Mouse (Mus musculus): ENCODE data around the gene Cldn3. TPM values are rescaled to one million over a fixed set of nuclear protein-coding genes. Genes with fewer than 3 reads are reported as not detected.

Gene Cldn3
- polyA plus RNA-seq, 1 experiment = 0.67 TPM

GRCm38 (mm10) chr5:134998359-134998758 lies 12.3 kb downstream of the Cldn3 start:
- Histone ChIP-seq H3K27me3 (ENCODE audit: control insufficient read depth, insufficient read depth, low read length) (no peaks in the 10 kb centered on the region), H3K27ac (ENCODE audit: insufficient read depth, low read length) (no peak overlapping the region), H3K4me3 (replicated peaks; ENCODE audit: insufficient read depth, low read depth, low read length) (no peak overlapping the region), H3K4me1 (ENCODE audit: control insufficient read depth, insufficient read depth, low read length) (no peaks in the 10 kb centered on the region; the same call in 1 of the 2 replicates)
- 62% methylated on average over 6 of the region's 6 CpGs for WGBS
- DNase-seq = no peak
- TF ChIP-seq CTCF (IDR thresholded peaks at IDR 0.05; ENCODE audit: borderline replicate concordance, insufficient read depth, low read depth, low read length) (no peak), POLR2A (IDR thresholded peaks at IDR 0.05; ENCODE audit: borderline replicate concordance, insufficient read depth, low read length) (no peak)

DNA sequence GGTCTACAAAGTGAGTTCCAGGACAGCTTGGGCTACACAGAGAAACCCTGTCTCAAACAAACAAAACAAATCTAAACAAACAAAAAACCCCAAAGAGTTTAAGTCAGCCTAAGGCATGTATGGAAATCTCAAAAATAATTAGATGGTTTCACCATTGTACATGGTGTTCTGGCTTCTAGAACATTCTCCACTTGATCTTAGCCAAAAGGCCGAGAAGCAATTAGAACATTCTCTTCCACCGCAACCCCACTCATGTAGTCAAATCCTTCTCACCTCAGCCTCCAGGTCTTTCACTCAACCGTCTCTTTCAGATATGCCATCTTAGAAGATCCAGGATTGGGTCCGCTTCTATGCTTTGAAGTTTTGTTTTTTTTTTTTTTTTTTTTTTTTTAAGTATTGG lies 13.8 kb downstream of the Cldn3 start:
- no peak overlapping the region for H3K27ac ChIP-seq (ENCODE audit: insufficient read depth, low read length)
- H3K4me3 ChIP-seq (replicated peaks; ENCODE audit: insufficient read depth, low read depth, low read length) = no peak overlapping the region
- no peaks in the 10 kb centered on the region; the same call in 1 of the 2 replicates for H3K4me1 ChIP-seq (ENCODE audit: control insufficient read depth, insufficient read depth, low read length)
- 98% methylated on average over 4 of the region's 4 CpGs for WGBS
- TF ChIP-seq POLR2A (IDR thresholded peaks at IDR 0.05; ENCODE audit: borderline replicate concordance, insufficient read depth, low read length) = no peak
- DNase-seq = no peak
- no peaks in the 10 kb centered on the region for H3K27me3 ChIP-seq (ENCODE audit: control insufficient read depth, insufficient read depth, low read length)

DNA sequence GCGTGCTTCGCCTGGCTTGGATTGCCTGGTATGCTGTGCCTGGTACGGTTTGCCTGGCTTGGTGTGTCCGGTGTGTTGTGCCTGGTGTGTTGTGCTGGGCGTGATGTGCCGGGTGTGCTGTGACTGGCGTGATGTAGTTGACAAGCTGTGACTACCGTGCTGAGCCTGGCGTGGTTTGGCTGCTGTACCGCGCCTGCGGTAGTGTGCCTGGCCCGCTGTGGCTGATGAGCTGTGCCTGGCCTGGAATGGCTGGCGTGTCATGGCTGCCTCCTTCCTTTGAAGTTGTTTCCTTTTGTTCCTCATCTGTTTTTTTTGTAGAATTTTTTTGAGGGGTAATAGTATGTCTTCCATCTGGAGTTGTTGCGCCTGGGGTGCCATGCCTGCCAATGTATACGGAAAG lies 14.7 kb downstream of the Cldn3 start:
- Histone ChIP-seq H3K4me3 (replicated peaks; ENCODE audit: insufficient read depth, low read depth, low read length) (no peak overlapping the region), H3K27me3 (ENCODE audit: control insufficient read depth, insufficient read depth, low read length) (no peaks in the 10 kb centered on the region), H3K4me1 (ENCODE audit: control insufficient read depth, insufficient read depth, low read length) (no peaks in the 10 kb centered on the region; the same call in 1 of the 2 replicates), H3K27ac (ENCODE audit: insufficient read depth, low read length) (no peak overlapping the region)
- no peak for TF ChIP-seq POLR2A (IDR thresholded peaks at IDR 0.05; ENCODE audit: borderline replicate concordance, insufficient read depth, low read length)
- TF ChIP-seq CTCF (IDR thresholded peaks at IDR 0.05; ENCODE audit: borderline replicate concordance, insufficient read depth, low read depth, low read length) = no peak
- WGBS = 53% methylated on average over 16 of the region's 16 CpGs
- no peak for DNase-seq

GRCm38 (mm10) chr5:135001309-135001708 lies 15.3 kb downstream of the Cldn3 start:
- DNase-seq = peak; percentile 57 to 64
- no peaks in the 10 kb centered on the region for H3K27me3 ChIP-seq (ENCODE audit: control insufficient read depth, insufficient read depth, low read length)
- TF ChIP-seq POLR2A (IDR thresholded peaks at IDR 0.05; ENCODE audit: borderline replicate concordance, insufficient read depth, low read length) (no peak), CTCF (IDR thresholded peaks at IDR 0.05; ENCODE audit: borderline replicate concordance, insufficient read depth, low read depth, low read length) (peak; percentile 38; the same call in 1 of the 2 replicates)
- 3% methylated on average over 14 of the region's 14 CpGs for WGBS
- peak overlapping the region; percentile 19 for H3K4me3 ChIP-seq (replicated peaks; ENCODE audit: insufficient read depth, low read depth, low read length)
- no peak overlapping the region for H3K27ac ChIP-seq (ENCODE audit: insufficient read depth, low read length)
- no peaks in the 10 kb centered on the region; the same call in 1 of the 2 replicates for H3K4me1 ChIP-seq (ENCODE audit: control insufficient read depth, insufficient read depth, low read length)

DNA sequence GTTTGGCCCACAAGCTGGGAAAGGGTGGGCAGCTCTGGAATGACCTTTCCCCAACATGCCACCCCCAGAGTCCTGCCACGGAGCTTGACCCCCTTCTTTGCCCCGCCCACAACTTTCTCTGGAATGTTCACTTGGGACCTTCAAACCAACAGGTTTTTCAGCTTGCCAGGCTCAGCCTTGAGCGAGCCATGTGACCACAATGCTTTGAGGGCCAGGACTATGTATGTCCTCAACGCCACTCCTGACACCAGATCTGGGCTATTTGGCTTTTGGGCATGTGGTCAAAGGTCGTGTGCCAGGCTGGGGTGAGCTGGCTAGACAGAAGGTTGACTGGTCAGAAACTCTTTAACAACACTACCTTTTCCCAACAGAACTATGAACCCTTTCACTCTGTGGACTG lies 16.1 kb downstream of the Cldn3 start:
- Histone ChIP-seq H3K4me1 (ENCODE audit: control insufficient read depth, insufficient read depth, low read length) (no peaks in the 10 kb centered on the region; the same call in 1 of the 2 replicates), H3K27me3 (ENCODE audit: control insufficient read depth, insufficient read depth, low read length) (no peaks in the 10 kb centered on the region), H3K27ac (ENCODE audit: insufficient read depth, low read length) (no peak overlapping the region), H3K4me3 (replicated peaks; ENCODE audit: insufficient read depth, low read depth, low read length) (no peak overlapping the region)
- TF ChIP-seq POLR2A (IDR thresholded peaks at IDR 0.05; ENCODE audit: borderline replicate concordance, insufficient read depth, low read length) = no peak
- TF ChIP-seq CTCF (IDR thresholded peaks at IDR 0.05; ENCODE audit: borderline replicate concordance, insufficient read depth, low read depth, low read length) = no peak
- WGBS = 73% methylated on average over 5 of the region's 5 CpGs
- no peak for DNase-seq

- DNase-seq = peak; percentile 35 to 59
- no peak for TF ChIP-seq CTCF (IDR thresholded peaks at IDR 0.05; ENCODE audit: borderline replicate concordance, insufficient read depth, low read depth, low read length)
- TF ChIP-seq POLR2A (IDR thresholded peaks at IDR 0.05; ENCODE audit: borderline replicate concordance, insufficient read depth, low read length) = no peak
- H3K4me3 ChIP-seq (replicated peaks; ENCODE audit: insufficient read depth, low read depth, low read length) = peak overlapping the region; percentile 79
- peaks cover 5% of the 10 kb centered on the region for H3K4me1 ChIP-seq (ENCODE audit: control insufficient read depth, insufficient read depth, low read length)
- H3K27me3 ChIP-seq (ENCODE audit: control insufficient read depth, insufficient read depth, low read length) = no peaks in the 10 kb centered on the region
- WGBS = 34% methylated on average over 16 of the region's 16 CpGs
- H3K27ac ChIP-seq (ENCODE audit: insufficient read depth, low read length) = peak overlapping the region; percentile 62
Measured at GRCm38 (mm10) chr5:135007802-135008571, 22.0 kb downstream of the Cldn3 start.

DNA sequence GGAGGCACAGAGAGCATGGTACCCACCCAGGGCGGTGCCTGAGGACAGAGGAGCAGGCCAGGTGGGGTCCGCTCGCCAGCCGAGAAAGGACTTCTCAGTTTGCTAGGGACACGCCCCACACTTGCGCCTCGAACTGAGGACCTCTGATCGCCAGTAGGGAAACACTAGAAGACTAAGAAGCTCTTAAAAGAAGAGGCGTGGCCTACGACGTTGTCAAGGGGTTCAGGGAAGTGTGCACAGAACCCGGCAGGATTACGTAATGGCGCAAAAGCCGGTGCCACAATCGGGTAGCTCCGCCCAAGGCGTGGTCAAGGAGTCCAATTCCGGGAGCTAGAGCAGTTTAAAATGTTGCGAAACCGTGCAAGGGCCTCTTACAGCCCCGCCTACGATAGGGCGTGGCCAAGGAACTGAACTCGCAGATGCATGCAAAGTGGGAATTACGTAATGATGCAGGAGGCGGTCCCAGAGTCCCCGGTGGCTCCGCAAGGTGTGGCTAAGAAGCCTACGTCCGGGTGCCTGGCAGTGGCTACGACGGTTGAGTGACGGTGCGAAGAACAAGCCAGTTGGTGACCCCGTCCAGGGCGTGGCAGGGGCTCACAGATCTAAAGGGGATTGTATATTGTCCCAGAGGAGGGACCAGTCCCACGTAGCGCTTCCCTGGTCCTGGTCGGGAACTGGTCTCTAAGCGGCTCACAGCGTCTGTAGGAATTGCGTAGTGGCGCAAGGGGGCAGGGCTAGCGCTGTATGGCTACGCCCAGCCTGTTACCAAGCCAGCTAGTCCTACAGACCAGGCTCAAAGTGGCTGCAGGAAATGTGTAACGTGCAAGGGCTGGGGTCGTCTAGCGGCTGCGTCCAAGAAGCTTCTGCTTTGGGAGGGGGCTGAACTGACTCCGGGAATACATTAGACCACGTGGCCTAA lies 22.9 kb downstream of the Cldn3 start, which contains the start of gene Abhd11:
Gene Abhd11, plus strand, starts transcription at position 482 of the 919 bp plus-strand sequence.
- Histone ChIP-seq H3K4me3 (replicated peaks; ENCODE audit: insufficient read depth, low read depth, low read length) (peak within 1 kb of the TSS; percentile 79), H3K27me3 (ENCODE audit: control insufficient read depth, insufficient read depth, low read length) (no peaks in the 10 kb centered on the region), H3K27ac (ENCODE audit: insufficient read depth, low read length) (peak within 1 kb of the TSS; percentile 94), H3K4me1 (ENCODE audit: control insufficient read depth, insufficient read depth, low read length) (peaks cover 5% of the 10 kb centered on the region)
- WGBS = under 1% methylated on average over 52 of the region's 52 CpGs
- DNase-seq = peak; percentile 96 to 100
- TF ChIP-seq POLR2A (IDR thresholded peaks at IDR 0.05; ENCODE audit: borderline replicate concordance, insufficient read depth, low read length) (peak; percentile 92), CTCF (IDR thresholded peaks at IDR 0.05; ENCODE audit: borderline replicate concordance, insufficient read depth, low read depth, low read length) (no peak)
